Mouse (Mus musculus) forebrain, embryonic 15.5 days (tissue): ENCODE measurements around the gene Ppp1r9a. TPM values are rescaled to one million over a fixed set of nuclear protein-coding genes. Genes with fewer than 3 reads are reported as not detected.
A peak's percentile ranks its signal among the peaks of the same experiment; 100 is the strongest.

Source experiments
- ATAC-seq: fragments of 200-750 bp; cut with Nextera tagmentation; replicated peaks from 2 replicates; pipeline ENCODE4 v1.8.0; 2017; ENCODE audit warnings: mild to moderate bottlenecking, moderate TSS enrichment, moderate library complexity
- H3K27ac ChIP-seq: fragments of 300-500 bp; sonication (generic); replicated peaks from 2 replicates; pipeline ENCODE4 v1.5.1; 2015; ENCODE audit warnings: mild to moderate bottlenecking, inconsistent platforms
- H3K27me3 ChIP-seq: fragments of 300-500 bp; sonication (generic); 2 replicates; pipeline ENCODE4 v1.6.1; 2015; ENCODE audit warnings: inconsistent platforms
- H3K36me3 ChIP-seq: fragments of 300-500 bp; sonication (generic); 2 replicates; pipeline ENCODE4 v1.6.1; 2015; ENCODE audit warnings: mild to moderate bottlenecking, inconsistent platforms
- H3K4me1 ChIP-seq: fragments of 300-500 bp; sonication (generic); 2 replicates; pipeline ENCODE4 v1.6.1; 2015; ENCODE audit warnings: inconsistent platforms
- H3K4me2 ChIP-seq: fragments of 300-500 bp; sonication (generic); replicated peaks from 2 replicates; pipeline ENCODE4 v1.6.1; 2015; ENCODE audit warnings: mild to moderate bottlenecking, inconsistent platforms
- H3K4me3 ChIP-seq: fragments of 300-500 bp; sonication (generic); 2 replicates; pipeline ENCODE4 v1.5.1; 2015; ENCODE audit warnings: mild to moderate bottlenecking, inconsistent platforms
- H3K9ac ChIP-seq: fragments of 300-500 bp; sonication (generic); replicated peaks from 2 replicates; pipeline ENCODE4 v1.6.1; 2015; ENCODE audit warnings: mild to moderate bottlenecking, inconsistent platforms
- H3K9me3 ChIP-seq: fragments of 300-500 bp; sonication (generic); 2 replicates; pipeline ENCODE4 v1.6.1; 2016; ENCODE audit warnings: inconsistent platforms
- WGBS: fragments of 180-500 bp; shearing (Covaris S2); methylation state at CpG from one replicate; pipeline ENCODE4 v1.1.7; 2015; ENCODE audit warnings: mixed read lengths; 5-methylcytosine and 5-hydroxymethylcytosine counted together
- polyA plus RNA-seq: library from polyadenylated mRNA; unstranded; fragments of >200 nt; fragmentation: Nextera tagmentation; extraction: Ambion mirVana; gene quantifications from 2 replicates; pipeline ENCODE4 v1.2.1, GENCODE M21; 2015

Ppp1r9a gene
- polyA plus RNA-seq, 1 experiment from 2014 or later, result 43.8 TPM

DNA sequence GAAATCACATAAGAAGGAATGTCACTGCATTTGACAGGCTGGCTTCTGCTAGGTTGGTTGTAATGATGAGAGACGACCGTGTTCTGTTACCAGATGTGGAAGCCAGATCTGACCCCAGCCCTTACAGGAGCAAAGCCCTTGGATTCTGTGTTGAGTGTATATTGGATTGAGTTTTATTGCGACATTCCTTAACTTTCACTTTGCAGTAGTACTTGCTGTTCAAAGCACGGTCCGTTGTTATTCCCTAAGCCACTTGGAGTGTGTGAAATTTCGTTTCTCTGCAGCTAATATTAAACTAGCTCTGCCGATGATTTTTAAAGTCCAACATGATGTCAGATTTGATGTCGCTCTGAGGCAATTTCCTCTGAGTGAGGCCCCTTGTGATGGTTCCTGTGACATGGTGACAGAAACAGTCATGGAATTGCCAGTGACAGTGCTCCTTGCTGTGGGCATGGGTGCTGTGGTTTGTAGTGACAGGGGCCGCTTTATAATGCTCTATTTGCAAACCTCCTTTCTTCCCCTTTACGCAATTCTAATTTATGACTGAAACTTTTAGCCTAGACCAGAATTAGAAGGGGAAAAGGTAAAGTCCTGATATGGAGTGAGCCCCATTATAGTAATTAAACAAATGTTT lies 271.6 kb downstream of the Ppp1r9a start:
- 93% methylated on average over 10 of the region's 10 CpGs for WGBS
- Histone ChIP-seq H3K9ac (no peak overlapping the region), H3K4me3 (no peak overlapping the region), H3K9me3 (no peaks in the 10 kb centered on the region), H3K4me2 (no peak overlapping the region), H3K27ac (no peak overlapping the region), H3K27me3 (no peaks in the 10 kb centered on the region), H3K36me3 (no peaks in the 10 kb centered on the region), H3K4me1 (peaks cover 6% of the 10 kb centered on the region; the same call in 1 of the 2 replicates)
- no peak for ATAC-seq

GRCm38 (mm10) chr6:5177967-5178891 lies 275.5 kb downstream of the Ppp1r9a start:
- ATAC-seq, result peak; percentile 76
- H3K36me3 ChIP-seq, result no peaks in the 10 kb centered on the region
- peak overlapping the region; percentile 43 for H3K4me2 ChIP-seq
- peak overlapping the region; percentile 24 for H3K4me3 ChIP-seq
- no peaks in the 10 kb centered on the region for H3K27me3 ChIP-seq
- WGBS, result 27% methylated on average over 19 of the region's 19 CpGs
- 0 out of 2 replicates have a peak overlapping the region, but pooled peaks have one; percentile 0 for H3K9ac ChIP-seq
- no peaks in the 10 kb centered on the region for H3K9me3 ChIP-seq
- no peak overlapping the region; the same call in 1 of the 2 replicates for H3K27ac ChIP-seq
- H3K4me1 ChIP-seq, result peaks cover 6% of the 10 kb centered on the region; the same call in 1 of the 2 replicates

GRCm38 (mm10) chr6:5179189-5179588 lies 276.5 kb downstream of the Ppp1r9a start:
- no peaks in the 10 kb centered on the region for H3K36me3 ChIP-seq
- no peak for ATAC-seq
- no peak overlapping the region for H3K9ac ChIP-seq
- H3K4me1 ChIP-seq, result peaks cover 6% of the 10 kb centered on the region; the same call in 1 of the 2 replicates
- H3K27me3 ChIP-seq, result no peaks in the 10 kb centered on the region
- H3K27ac ChIP-seq, result no peak overlapping the region
- no peak overlapping the region for H3K4me3 ChIP-seq
- no peaks in the 10 kb centered on the region for H3K9me3 ChIP-seq
- H3K4me2 ChIP-seq, result no peak overlapping the region
- WGBS, result 93% methylated on average over 6 of the region's 6 CpGs

- Histone ChIP-seq H3K4me2 (no peak overlapping the region), H3K36me3 (no peaks in the 10 kb centered on the region), H3K4me1 (peaks cover 6% of the 10 kb centered on the region; the same call in 1 of the 2 replicates), H3K9ac (no peak overlapping the region), H3K27ac (no peak overlapping the region), H3K9me3 (no peaks in the 10 kb centered on the region), H3K27me3 (no peaks in the 10 kb centered on the region), H3K4me3 (no peak overlapping the region)
- WGBS, result 87% methylated on average over 5 of the region's 5 CpGs
- ATAC-seq, result no peak
Observed at GRCm38 (mm10) chr6:5180645-5181044, 277.9 kb downstream of the Ppp1r9a start.

GRCm38 (mm10) chr6:5186229-5186950 lies 283.7 kb downstream of the Ppp1r9a start:
- H3K4me1 ChIP-seq, result no peaks in the 10 kb centered on the region
- ATAC-seq, result no peak
- H3K9me3 ChIP-seq, result no peaks in the 10 kb centered on the region
- no peak overlapping the region for H3K4me2 ChIP-seq
- no peak overlapping the region for H3K27ac ChIP-seq
- H3K36me3 ChIP-seq, result no peaks in the 10 kb centered on the region
- no peak overlapping the region for H3K4me3 ChIP-seq
- no peak overlapping the region for H3K9ac ChIP-seq
- H3K27me3 ChIP-seq, result no peaks in the 10 kb centered on the region
- WGBS, result 84% methylated on average over 7 of the region's 7 CpGs

DNA sequence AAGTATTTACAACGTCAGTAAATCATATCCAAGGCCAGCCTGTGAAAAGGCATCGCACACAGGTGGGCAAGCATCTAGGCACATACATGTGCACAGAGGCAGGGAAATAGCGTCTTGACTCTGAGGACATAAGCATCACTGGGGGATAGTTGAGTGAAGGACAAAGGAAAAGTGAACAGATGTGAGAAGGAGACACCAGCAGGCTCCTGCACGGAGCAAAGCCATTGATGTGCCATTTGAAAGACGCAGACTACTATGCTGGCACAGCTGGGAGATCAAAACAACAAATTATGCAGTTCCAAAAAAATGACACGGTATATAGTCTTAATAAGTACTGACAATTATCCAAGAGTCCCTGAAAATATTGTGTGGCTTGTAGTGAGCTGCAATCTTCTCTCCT lies 284.9 kb downstream of the Ppp1r9a start:
- Histone ChIP-seq H3K9me3 (no peaks in the 10 kb centered on the region), H3K9ac (no peak overlapping the region), H3K4me2 (no peak overlapping the region), H3K27ac (no peak overlapping the region), H3K4me1 (no peaks in the 10 kb centered on the region), H3K4me3 (no peak overlapping the region), H3K36me3 (no peaks in the 10 kb centered on the region), H3K27me3 (no peaks in the 10 kb centered on the region)
- 72% methylated on average over 6 of the region's 6 CpGs for WGBS
- ATAC-seq, result no peak

GRCm38 (mm10) chr6:5188036-5188435 lies 285.3 kb downstream of the Ppp1r9a start:
- no peak overlapping the region for H3K9ac ChIP-seq
- no peak overlapping the region for H3K4me3 ChIP-seq
- H3K27me3 ChIP-seq, result no peaks in the 10 kb centered on the region
- H3K27ac ChIP-seq, result no peak overlapping the region
- no peak overlapping the region for H3K4me2 ChIP-seq
- WGBS, result 87% methylated on average over 5 of the region's 5 CpGs
- ATAC-seq, result no peak
- no peaks in the 10 kb centered on the region for H3K4me1 ChIP-seq
- H3K9me3 ChIP-seq, result no peaks in the 10 kb centered on the region
- H3K36me3 ChIP-seq, result no peaks in the 10 kb centered on the region

DNA sequence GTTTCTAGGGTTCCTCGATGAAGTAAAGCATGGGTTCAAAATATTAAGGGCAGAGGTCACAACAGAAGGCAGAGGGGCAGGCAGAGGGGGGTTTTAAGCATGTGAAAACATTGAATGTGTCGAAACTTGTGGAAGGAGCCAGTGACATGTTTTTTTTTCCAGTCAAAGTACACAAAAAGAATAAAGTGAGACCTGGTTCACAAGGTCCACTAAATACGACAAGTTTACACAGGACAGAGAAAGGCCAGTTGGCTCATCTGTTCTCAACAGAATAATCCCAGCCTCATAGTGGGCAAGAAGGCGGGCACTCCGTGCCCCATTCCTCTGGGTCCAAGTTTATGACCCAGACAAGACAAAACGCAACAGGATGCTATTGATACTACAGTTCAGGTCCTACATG lies 286.2 kb downstream of the Ppp1r9a start:
- no peak overlapping the region for H3K9ac ChIP-seq
- no peak overlapping the region for H3K4me3 ChIP-seq
- no peak overlapping the region for H3K4me2 ChIP-seq
- H3K9me3 ChIP-seq, result no peaks in the 10 kb centered on the region
- ATAC-seq, result no peak
- H3K36me3 ChIP-seq, result no peaks in the 10 kb centered on the region
- no peaks in the 10 kb centered on the region for H3K4me1 ChIP-seq
- 83% methylated on average over 6 of the region's 6 CpGs for WGBS
- H3K27me3 ChIP-seq, result no peaks in the 10 kb centered on the region
- no peak overlapping the region for H3K27ac ChIP-seq

GRCm38 (mm10) chr6:5189507-5189906 lies 286.8 kb downstream of the Ppp1r9a start:
- Histone ChIP-seq H3K9me3 (no peaks in the 10 kb centered on the region), H3K4me1 (no peaks in the 10 kb centered on the region), H3K4me2 (no peak overlapping the region), H3K4me3 (no peak overlapping the region), H3K27me3 (no peaks in the 10 kb centered on the region), H3K36me3 (no peaks in the 10 kb centered on the region), H3K27ac (no peak overlapping the region), H3K9ac (no peak overlapping the region)
- ATAC-seq, result no peak
- 84% methylated on average over 4 of the region's 4 CpGs for WGBS

DNA sequence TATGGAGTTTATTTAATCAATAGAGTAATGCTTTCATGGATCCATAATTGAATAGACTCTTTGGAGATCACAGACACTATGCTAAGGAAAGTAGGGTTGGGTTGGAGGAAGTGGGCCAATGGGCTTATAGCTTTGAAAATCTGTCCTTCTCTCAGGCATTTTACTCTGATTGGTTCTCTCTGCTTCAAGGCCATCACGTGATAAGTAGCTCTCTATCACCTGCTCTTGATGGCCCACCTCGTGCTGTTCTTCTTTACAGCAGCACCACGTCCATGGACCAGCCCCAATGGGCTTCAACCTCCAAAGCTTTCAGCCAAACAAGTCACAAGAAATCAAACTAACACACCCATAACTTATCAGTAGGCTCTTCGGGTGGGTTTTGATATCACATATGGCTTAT lies 288.0 kb downstream of the Ppp1r9a start:
- Histone ChIP-seq H3K9me3 (no peaks in the 10 kb centered on the region), H3K4me2 (no peak overlapping the region), H3K4me1 (no peaks in the 10 kb centered on the region), H3K4me3 (no peak overlapping the region), H3K27me3 (no peaks in the 10 kb centered on the region), H3K27ac (no peak overlapping the region), H3K9ac (no peak overlapping the region), H3K36me3 (no peaks in the 10 kb centered on the region)
- no peak for ATAC-seq
- WGBS, result 88% methylated on average over 4 of the region's 4 CpGs

GRCm38 (mm10) chr6:5193693-5194092 lies 291.0 kb downstream of the Ppp1r9a start, which contains the start of gene Pon1:
TSS of gene Pon1 (minus strand) at chr6:5193946.
- Histone ChIP-seq H3K9me3 (no peaks in the 10 kb centered on the region), H3K4me1 (no peaks in the 10 kb centered on the region), H3K27ac (no peak within 1 kb of the TSS), H3K4me2 (no peak within 1 kb of the TSS), H3K27me3 (no peaks in the 10 kb centered on the region), H3K4me3 (no peak within 1 kb of the TSS), H3K9ac (no peak within 1 kb of the TSS), H3K36me3 (no peaks in the 10 kb centered on the region)
- no peak for ATAC-seq
- WGBS, result 41% methylated on average over 5 of the region's 5 CpGs

DNA sequence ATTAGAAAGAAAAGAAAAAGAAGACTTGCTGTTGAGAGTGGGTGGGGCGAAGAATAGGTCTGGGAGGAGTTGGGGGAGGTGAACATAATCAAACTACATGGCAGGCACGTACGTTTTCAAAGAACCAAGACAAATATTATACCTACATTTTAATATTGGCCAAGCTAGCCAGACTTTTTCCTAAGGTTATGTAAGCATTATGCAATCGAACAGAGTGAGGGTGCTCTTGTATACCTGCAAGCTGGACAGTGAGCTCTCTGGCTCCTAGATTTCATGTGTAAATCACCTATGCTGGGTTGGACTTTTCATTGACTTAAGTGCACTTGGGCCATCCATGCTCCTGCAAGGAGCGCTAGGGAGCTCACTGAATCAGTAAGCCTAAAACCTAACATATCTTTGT lies 295.9 kb downstream of the Ppp1r9a start:
- Histone ChIP-seq H3K4me3 (no peak overlapping the region), H3K27ac (no peak overlapping the region), H3K36me3 (no peaks in the 10 kb centered on the region), H3K4me2 (no peak overlapping the region), H3K27me3 (no peaks in the 10 kb centered on the region), H3K9ac (no peak overlapping the region), H3K9me3 (no peaks in the 10 kb centered on the region), H3K4me1 (no peaks in the 10 kb centered on the region)
- no peak for ATAC-seq
- 91% methylated on average over 5 of the region's 5 CpGs for WGBS
